Mouse (Mus musculus): ENCODE measurements around the gene Lmx1b. TPM values are rescaled to one million over a fixed set of nuclear protein-coding genes. Genes with fewer than 3 reads are reported as not detected.

The Lmx1b gene
- total RNA-seq, 2 experiments from 2014 or later: 0.13 to 0.25 TPM

GRCm38 (mm10) chr2:33645538-33646282 lies 5.4 kb upstream of the Lmx1b start:
- DNase-seq: no peak
- intact Hi-C loops (cut with DNase I): no loop called here

- intact Hi-C loops (cut with DNase I): loop anchor here (2.0 kb wide), 2 partner anchors 71 to 157 kb away; no protein-coding TSS in a partner anchor
Observed at GRCm38 (mm10) chr2:33643721-33644713, 3.7 kb upstream of the Lmx1b start.

GRCm38 (mm10) chr2:33642650-33643458 lies 2.5 kb upstream of the Lmx1b start:
- peak; percentile 58 for DNase-seq
- intact Hi-C loops (cut with DNase I): loop anchor here (2.0 kb wide), 2 partner anchors 70 to 156 kb away; no protein-coding TSS in a partner anchor

More at GRCm38 (mm10) chr2:33643721-33644713, 3.7 kb upstream of the Lmx1b start:
- no peak for DNase-seq

- DNase-seq: no peak
- intact Hi-C loops (cut with DNase I): loop anchor here (2.0 kb wide), 2 partner anchors 69 to 155 kb away; no protein-coding TSS in a partner anchor
Observed at GRCm38 (mm10) chr2:33641859-33642571, 1.7 kb upstream of the Lmx1b start.

- peak; percentile 35 to 51 for DNase-seq
- intact Hi-C loops (cut with DNase I): no loop called here
Observed at GRCm38 (mm10) chr2:33640978-33641858, 907 bp upstream of the Lmx1b start.

DNA sequence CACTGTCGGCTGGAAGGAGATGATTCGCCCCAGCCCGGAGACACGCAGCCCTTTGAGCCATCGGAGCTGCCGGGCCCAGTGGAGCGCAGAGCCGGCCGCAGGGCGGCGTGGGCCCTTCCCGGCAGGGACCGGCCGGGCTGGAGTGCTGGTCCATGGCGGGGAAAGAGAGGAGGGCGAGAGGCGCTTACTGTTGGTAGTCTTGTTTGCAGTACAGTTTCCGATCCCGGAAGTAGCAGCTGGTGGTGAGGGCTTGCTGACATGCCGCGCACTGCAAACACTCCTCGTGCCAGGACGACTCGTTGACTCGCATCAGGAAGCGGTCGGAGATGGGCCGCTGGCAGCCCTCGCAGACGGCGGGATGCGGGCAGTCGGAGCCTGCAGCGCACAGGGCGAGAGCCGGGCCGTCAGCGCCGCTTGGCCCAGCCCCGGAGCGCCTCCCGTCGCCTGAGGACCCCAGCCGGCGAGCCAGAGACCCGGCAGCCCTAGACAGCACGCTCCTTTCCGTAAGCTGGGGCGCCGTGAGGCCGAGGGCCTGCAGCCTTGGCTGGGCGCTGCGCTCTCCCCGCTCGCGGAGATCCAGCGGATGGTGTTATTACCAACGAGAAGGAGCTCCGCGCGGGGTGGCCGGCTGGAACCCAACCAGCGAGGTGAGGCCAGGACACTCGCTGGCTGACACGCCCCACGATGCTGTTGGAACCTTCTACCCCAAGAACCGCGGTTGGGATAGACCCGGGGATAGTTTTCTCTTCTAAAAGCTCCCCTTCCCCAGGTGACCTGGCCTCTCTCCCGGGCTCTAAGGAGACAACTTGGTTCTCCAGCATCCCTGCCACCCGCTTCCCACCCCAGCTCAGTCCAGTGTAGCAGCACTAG lies 775 bp downstream of the Lmx1b start:
- intact Hi-C loops (cut with DNase I): no loop called here
- peak in 1 of 2 experiments; percentile 25 for DNase-seq

DNA sequence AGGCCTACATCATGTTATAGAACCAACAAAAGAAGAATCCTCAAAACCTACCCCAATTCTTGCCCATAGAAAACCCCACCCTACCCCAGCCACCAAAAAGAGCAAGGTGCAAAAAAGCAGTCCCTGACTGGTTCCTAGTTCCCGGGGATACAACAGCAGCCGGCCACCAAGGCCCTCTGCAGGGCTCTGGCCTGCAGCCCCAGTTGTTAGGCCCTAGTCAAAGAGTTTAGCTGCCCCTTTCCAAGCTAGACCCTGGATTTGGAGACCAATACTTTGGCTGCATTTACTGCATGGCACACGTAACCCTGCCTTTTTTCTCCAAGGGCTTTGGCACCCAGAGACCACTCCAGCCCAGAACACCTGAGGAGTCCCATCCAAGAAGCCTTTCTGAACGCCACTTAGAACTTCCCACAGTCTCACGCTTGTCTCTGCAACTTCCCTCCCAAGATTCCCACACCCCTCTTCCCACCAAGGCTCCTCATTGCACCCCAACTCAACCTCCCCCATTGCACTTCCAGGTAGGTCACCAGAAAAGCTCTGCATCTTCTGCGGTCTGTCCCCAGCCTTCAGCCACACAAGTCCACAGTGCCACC lies 2.1 kb downstream of the Lmx1b start:
- DNase-seq: no peak
- intact Hi-C loops (cut with DNase I): no loop called here

DNA sequence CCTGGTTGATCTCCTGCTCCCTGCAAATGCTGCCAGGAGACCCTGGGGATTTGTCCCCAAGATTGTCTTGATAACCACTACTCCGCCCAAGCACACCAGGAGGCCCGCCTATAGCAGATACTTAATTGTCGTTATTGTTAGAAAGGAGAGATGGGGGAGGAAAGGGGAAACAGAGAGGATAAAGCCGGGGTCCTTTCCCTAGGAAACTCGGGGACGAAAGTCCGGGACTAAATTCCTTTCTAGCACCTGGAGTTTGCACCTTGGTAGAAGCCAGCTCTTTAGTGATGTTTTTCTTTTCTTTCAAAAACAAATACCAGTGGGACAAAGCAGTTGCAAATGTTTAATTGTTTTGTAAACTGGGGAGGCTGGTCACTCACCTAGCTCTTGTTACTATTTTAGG lies 3.0 kb downstream of the Lmx1b start:
- intact Hi-C loops (cut with DNase I): no loop called here
- DNase-seq: no peak

GRCm38 (mm10) chr2:33636628-33637188 lies 3.6 kb downstream of the Lmx1b start:
- intact Hi-C loops (cut with DNase I): no loop called here
- no peak for DNase-seq

DNA sequence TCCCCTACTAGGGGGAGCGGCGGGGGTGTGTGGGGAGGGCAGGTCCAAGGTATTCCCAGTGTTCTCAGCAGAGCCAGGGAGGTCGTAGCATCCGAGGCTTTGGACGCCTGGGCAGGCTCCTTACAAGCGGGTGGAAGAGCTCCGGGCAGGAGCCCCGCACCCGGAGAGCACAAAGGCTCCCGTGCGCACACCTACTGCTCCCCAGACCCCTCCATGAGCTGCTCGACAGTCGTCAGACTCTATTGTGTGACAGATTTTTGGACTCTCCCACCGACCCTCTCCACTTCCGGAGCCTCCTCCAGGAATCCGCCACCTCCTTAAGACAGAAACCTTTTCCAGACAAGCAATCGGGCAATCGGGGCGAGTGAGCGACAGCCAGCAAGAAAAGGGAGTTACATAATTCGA lies 4.2 kb downstream of the Lmx1b start:
- DNase-seq: no peak
- intact Hi-C loops (cut with DNase I): no loop called here

DNA sequence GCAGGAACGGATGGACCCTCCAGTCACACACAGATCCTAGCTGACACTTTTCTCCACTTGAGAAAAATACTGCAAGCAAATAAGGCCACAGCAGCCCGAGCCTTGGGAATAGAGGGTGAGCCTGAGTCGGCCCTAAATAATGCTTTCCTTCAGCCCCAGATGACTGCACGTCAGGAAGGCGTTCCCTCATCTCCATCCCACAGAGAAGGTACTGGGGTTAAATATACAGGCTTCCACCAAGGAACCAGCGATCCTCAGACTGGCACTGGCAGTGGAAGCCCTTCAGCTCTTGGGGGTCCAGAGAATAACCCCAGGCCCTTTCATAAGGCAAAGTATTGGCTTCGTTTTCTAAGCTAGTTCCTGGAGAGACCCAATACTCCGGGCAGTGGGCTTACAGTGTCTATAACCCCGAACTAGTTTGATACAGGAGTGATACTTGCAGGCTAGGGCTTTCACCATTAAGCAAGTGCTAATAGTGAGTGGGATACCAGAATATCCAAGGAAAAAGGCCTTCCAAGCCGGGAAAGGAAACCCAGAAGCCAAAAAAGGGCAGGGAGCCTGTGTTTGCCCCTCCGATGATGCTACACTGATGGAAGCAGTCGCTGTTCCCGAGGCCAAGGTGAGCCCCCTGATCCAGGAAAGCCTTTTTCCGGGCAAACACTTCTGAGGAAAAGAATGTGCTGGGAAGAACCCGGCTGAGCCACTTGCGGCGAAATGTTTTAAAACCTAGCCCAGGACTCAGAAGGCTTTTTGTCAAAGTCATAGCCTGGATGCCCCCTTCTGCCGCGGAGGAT lies 4.8 kb downstream of the Lmx1b start:
- intact Hi-C loops (cut with DNase I): no loop called here
- DNase-seq: no peak

DNA sequence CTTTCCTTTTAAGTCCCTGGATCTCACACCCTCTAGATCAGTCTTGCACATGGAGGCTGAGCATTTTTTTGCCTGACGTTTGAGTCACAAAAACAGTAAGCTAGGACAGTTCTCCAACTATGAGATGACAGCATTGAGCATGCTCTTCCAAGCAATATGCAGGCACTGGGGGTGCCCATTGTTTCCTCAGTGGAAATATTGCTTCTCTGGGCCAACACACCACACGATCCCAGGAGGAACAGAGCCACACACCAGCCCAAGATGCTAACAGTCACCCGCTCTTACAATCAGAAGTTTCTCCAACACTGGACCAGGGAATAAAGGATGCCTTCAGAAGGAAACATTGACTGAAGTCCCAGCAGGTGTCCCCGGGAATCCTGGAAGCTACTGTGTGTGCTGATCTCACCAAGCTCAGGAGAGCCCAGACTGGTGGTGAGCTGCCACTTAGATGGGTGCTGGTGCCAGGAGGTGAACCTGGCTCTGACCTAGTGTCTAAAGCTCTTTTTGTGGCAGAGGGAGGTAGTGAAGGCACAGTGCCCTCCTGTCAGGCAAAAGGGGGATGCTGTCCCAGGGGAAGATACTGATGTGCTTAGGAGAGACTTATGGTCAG lies 5.7 kb downstream of the Lmx1b start:
- intact Hi-C loops (cut with DNase I): no loop called here
- no peak for DNase-seq

GRCm38 (mm10) chr2:33633955-33634354 lies 6.4 kb downstream of the Lmx1b start:
- no peak for DNase-seq
- intact Hi-C loops (cut with DNase I): no loop called here

- intact Hi-C loops (cut with DNase I): no loop called here
- DNase-seq: no peak
Observed at GRCm38 (mm10) chr2:33633237-33633636, 7.1 kb downstream of the Lmx1b start.

DNA sequence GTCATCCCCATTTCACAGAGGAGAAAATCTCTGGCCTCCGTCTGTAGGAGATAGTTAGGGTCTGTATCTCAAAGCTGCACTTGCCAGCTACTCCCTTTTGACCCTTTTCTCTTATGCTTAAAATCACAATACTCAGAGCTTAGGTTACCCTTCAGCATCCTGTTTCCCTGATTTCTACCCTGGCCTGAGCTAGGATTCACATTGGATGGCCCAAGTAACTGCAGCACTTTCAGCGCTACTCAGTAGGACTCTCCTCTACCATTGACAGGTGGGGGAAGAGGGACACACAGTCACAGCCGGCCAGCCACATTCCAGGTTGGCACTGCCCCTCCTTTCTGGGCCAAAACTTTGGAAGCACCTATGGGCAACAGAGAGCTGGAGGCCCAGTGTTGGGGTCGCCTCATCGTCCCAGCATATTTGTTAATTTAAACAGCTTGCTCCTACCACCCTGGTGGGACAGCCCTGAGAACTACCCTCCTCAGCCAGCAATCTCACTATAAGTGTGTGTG lies 7.7 kb downstream of the Lmx1b start:
- DNase-seq: no peak
- intact Hi-C loops (cut with DNase I): no loop called here
